Mouse (Mus musculus) E14TG2a.4 (cell line): ENCODE results near the gene Chaf1a.

Experiments used
- CTCF ChIP-seq: conservative IDR thresholded peaks from 2 replicates; pipeline ENCODE4 v1.5.1; 2014; ENCODE audit warnings: low read length
- NANOG ChIP-seq: IDR thresholded peaks from 2 replicates; pipeline ENCODE4 v1.6.1; 2014; ENCODE audit warnings: borderline replicate concordance, low read length, mixed read lengths
- POU5F1 ChIP-seq: IDR thresholded peaks from 2 replicates; pipeline ENCODE4 v1.6.1; 2014; ENCODE audit warnings: low read length, borderline replicate concordance

DNA sequence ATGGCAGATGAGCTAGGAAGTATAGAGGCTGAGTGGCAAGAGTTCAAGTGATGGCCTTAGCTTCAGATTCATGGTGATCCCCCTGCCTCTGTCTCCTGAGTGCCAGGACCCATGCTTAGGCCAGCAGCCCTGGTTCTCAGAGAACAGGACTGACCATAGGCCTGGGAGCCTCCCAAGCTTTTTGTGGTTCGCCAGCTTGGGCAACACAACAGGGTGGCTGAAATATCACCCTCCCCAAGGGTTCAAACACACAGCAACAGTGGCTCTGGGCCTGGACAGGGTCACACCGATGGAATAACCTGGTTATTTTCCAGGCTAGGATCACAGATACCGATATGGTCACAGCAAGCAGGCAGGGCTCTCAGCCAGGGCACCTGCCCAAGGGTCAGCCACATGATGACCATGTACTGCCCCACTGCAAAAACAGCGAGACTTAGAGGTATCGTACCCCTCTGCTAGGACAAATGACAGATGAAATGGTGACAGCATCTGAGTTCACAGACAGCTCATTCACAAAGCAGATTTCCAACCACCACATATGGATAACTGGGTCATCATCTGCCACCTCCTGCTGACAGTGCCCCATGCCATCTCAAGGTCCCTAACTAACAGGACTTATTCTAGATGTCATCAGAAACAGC, 12.3 kb upstream of the Chaf1a start:
- TF ChIP-seq CTCF (no peak), POU5F1 (no peak), NANOG (no peak)
